Mouse (Mus musculus) CH12.LX (cell line): ENCODE results near the gene Rpl11.

Source experiments
- CTCF ChIP-seq, 2 experiments: IDR thresholded peaks in 1 of 2; conservative IDR thresholded peaks in 1 of 2; 2 replicates each; pipeline ENCODE4 v1.5.1; 2011 to 2012; ENCODE audit warnings: low read depth in 2 of 2, low read length in 2 of 2, improper control_type of control experiment in 1 of 2, inconsistent platforms in 1 of 2, mild to moderate bottlenecking in 1 of 2, moderate library complexity in 1 of 2
- EP300 ChIP-seq: IDR thresholded peaks from 2 replicates; pipeline ENCODE4 v1.6.1; 2011; ENCODE audit warnings: low read length, improper control_type of control experiment
- HCFC1 ChIP-seq: IDR thresholded peaks from 2 replicates; pipeline ENCODE4 v1.6.1; 2012; ENCODE audit warnings: low read depth, mild to moderate bottlenecking, inconsistent platforms, low read length, improper control_type of control experiment
- MAZ ChIP-seq: IDR thresholded peaks from 2 replicates; pipeline ENCODE4 v1.6.1; 2012; ENCODE audit warnings: low read depth, mild to moderate bottlenecking, inconsistent platforms, low read length, improper control_type of control experiment, moderate library complexity
- MEF2A ChIP-seq: IDR thresholded peaks from 2 replicates; pipeline ENCODE4 v1.6.1; 2014; ENCODE audit warnings: low read depth, mild to moderate bottlenecking, inconsistent platforms, low read length, improper control_type of control experiment, borderline replicate concordance
- MXI1 ChIP-seq: IDR thresholded peaks from 2 replicates; pipeline ENCODE4 v1.6.1; 2011; ENCODE audit warnings: mild to moderate bottlenecking, low read depth, low read length, improper control_type of control experiment
- POLR2A ChIP-seq: IDR thresholded peaks from 2 replicates; pipeline ENCODE4 v1.6.1; 2011; ENCODE audit warnings: low read depth, mild to moderate bottlenecking, improper control_type of control experiment, low read length
- SIN3A ChIP-seq: IDR thresholded peaks from 2 replicates; pipeline ENCODE4 v1.6.1; 2012; ENCODE audit warnings: low read length, improper control_type of control experiment, inconsistent platforms
- USF1 ChIP-seq: IDR thresholded peaks from 2 replicates; pipeline ENCODE4 v1.6.1; 2014; ENCODE audit warnings: low read depth, mild to moderate bottlenecking, inconsistent platforms, low read length, improper control_type of control experiment
- ZNF384 ChIP-seq: IDR thresholded peaks from 2 replicates; pipeline ENCODE4 v1.6.1; 2012; ENCODE audit warnings: low read depth, low read length, improper control_type of control experiment, inconsistent platforms

GRCm38 (mm10) chr4:136094519-136095219, 41.4 kb upstream of the Rpl11 start:
- TF ChIP-seq CTCF (conservative IDR thresholded peaks at IDR 0.05 in 1 of 2, IDR thresholded peaks at IDR 0.05 in 1 of 2; ENCODE audit: low read depth in 2 of 2, low read length in 2 of 2) (no peak), POLR2A (no peak), ZNF384 (no peak), MAZ (no peak), HCFC1 (no peak), SIN3A (no peak), USF1 (no peak), MXI1 (no peak), MEF2A (no peak), EP300 (no peak)
